Mouse (Mus musculus) CH12F3 (cell line): ENCODE results near the gene Ankrd66.
"Not testable (repeated sequence)": the region's sequence is repeated elsewhere in the genome, so short reads cannot be mapped to it uniquely, and the experiment has no call there.

ENCODE experiments used
- in situ Hi-C: fragments of 300-500 bp; cut with MboI; formaldehyde crosslinking; loops from 2 replicates; pipeline ENCODE4 v1.14.3; 2020; ENCODE audit warnings: low sequenced_read_pairs

Ankrd66 gene

GRCm38 (mm10) chr17:43538767-43539166, 4.7 kb downstream of the Ankrd66 start:
- in situ Hi-C loops = no loop called here

GRCm38 (mm10) chr17:43536841-43537240, 6.6 kb downstream of the Ankrd66 start:
- in situ Hi-C loops = not testable (repeated sequence)

- in situ Hi-C loops = no loop called here
These were observed 8.8 kb downstream of the Ankrd66 start for GRCm38 (mm10) chr17:43534362-43535222.

- in situ Hi-C loops = no loop called here
These were observed 12.2 kb downstream of the Ankrd66 start for GRCm38 (mm10) chr17:43531192-43531591.

DNA sequence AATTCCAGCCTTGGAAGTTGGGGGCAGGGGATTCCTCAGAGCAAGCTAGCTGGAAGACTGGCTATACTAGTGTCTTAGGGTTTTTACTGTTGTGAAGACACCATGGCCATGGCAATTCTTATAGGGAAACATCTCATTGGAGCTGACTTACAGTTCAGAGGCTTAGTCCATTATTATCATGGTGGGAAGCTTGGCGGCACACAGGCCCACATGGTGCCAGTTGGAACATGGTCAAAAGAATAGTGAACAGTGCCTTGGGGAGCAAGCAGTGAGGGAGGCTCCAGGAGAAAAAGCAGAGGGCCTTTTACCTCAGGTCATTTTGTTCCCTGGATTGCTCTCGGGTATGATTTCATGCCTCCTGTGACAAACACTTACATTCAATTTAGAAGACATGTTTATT, 12.9 kb downstream of the Ankrd66 start:
- in situ Hi-C loops = no loop called here

GRCm38 (mm10) chr17:43520166-43520565, 23.3 kb downstream of the Ankrd66 start:
- in situ Hi-C loops = no loop called here

DNA sequence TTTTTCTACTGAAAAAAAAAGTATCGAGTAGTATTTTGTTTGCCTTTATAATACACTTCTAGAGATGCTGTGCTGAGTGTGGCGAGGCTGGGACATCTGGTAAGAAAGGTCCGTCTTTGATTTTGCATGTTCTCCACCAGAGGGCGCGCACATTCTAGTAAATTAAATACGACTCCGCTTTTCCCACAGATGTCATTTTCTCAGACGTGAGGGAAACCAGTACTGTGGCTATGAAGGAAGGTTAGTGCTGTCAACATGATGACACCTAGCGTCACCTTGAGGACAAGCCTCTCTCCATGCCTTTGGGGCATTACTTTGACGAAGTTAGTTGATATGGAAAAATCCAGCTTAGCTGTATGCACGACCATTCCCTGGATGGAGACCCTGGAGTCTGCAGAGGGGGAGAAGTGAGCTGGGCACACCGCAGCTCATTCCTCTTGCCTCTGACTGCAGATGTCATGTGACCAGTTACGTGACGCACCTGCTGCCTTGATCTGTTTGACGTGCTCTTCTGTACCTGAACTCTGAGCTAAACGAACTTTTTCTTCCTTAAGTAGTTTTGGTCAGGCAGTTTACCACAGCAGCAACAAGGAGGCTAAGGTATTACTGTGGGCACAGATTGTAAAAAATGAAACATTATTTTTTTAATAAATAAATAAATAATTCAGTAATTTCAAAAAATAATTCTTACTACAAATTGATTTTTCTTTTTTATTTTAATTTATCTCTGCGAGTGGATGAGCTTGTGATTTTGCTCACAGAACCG, 24.6 kb downstream of the Ankrd66 start:
- in situ Hi-C loops = no loop called here

DNA sequence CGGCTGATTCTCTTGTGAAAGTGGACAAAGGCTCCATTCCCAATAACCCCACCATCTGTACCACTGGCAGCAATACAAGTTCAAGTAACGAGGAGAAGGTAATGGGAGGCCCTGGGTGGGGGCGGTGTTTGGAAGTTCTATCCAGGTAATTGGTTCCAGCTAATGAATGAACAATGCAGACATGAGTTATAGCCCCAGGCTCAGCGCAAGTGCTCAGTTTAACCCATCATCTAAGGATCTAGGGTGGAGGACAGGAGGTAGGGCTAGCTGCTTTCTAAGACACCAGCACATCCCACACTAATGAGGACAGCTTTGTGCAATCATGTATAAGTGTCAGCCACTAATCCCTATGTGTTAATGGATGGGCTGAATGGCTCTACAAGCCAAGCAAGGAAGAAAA, 32.7 kb downstream of the Ankrd66 start:
- in situ Hi-C loops = no loop called here

DNA sequence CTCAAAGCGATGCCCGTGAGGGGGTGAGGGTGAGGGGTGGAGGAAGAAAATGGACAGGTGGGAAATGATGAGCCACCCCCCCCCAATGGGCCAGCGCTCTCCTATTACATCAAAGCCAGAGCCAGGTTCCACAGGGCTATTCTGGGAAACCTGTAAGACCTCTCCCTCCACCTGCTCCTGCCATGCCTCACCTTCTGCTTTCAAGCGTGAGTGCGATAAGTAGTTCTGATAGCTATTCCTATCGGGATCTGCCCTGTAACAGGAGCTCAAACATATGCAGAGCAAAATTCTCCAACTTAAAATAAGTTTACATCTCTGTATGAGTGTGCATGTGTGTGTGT, 38.9 kb downstream of the Ankrd66 start:
- in situ Hi-C loops = no loop called here

- in situ Hi-C loops = no loop called here
These were observed 39.4 kb downstream of the Ankrd66 start for GRCm38 (mm10) chr17:43503861-43504593.

GRCm38 (mm10) chr17:43502592-43502991, 40.8 kb downstream of the Ankrd66 start, which contains the start of gene Mep1a:
Mep1a (minus strand) TSS chr17:43502812.
- in situ Hi-C loops = no loop called here

GRCm38 (mm10) chr17:43501631-43502030, 41.8 kb downstream of the Ankrd66 start:
- in situ Hi-C loops = no loop called here

- in situ Hi-C loops = no loop called here
These were observed 42.2 kb downstream of the Ankrd66 start for GRCm38 (mm10) chr17:43501223-43501622.

DNA sequence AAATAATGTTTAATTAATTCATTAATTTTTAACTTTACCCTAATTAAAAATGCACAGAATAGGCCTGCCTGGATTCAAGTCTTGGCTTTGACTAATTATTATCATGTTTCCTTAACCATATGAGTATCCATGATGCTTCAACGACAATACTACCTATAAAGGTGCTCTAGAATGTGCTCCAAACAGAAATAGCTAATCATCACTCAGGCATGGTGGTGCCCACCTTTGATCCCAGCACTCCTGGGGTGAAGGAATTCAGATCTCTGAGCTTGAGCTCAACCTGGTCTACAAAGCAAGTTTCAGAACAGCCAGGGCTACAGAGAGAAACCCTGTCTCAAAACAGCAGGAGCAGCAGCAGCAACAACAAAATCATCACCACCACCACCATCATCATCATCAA, 42.9 kb downstream of the Ankrd66 start:
- in situ Hi-C loops = no loop called here

- in situ Hi-C loops = no loop called here
These were observed 45.9 kb downstream of the Ankrd66 start for GRCm38 (mm10) chr17:43497521-43497920.

GRCm38 (mm10) chr17:43495502-43495901, 47.9 kb downstream of the Ankrd66 start:
- in situ Hi-C loops = no loop called here

- in situ Hi-C loops = not testable (repeated sequence)
These were observed 53.1 kb downstream of the Ankrd66 start for GRCm38 (mm10) chr17:43490371-43490770.

DNA sequence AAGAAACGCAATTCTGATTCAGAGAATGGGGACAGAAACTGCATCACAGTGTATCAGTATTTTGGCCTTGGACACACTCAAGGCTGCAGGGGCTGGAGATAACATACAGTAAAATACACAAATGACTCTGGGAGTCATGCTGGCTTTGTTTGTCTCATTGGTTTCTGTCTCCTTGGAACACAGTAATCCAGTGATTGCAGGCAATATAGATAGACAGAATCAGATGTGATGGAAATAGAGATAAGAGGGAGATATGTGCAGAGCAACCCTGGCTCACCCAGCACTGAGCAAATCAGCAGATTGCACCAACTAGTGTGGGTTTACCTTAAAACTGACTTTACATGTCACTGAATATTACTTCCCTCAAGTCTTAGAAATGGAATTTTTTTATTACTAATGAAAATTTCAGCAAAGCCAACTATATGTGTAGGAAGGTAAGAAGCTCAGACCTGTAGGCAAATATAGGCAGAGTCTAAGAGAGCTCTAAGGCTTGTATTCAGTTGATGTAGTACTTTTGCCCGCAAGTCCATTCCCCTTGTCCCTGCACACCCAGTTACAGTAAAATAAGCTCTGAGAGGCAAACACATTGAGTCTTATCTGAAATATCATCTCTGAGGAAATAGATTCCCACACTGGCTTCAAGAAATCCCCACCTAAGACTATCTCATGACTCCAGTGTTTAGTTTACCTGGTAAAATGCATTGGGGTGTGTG, 54.8 kb downstream of the Ankrd66 start:
- in situ Hi-C loops = no loop called here

GRCm38 (mm10) chr17:43485982-43486381, 57.5 kb downstream of the Ankrd66 start:
- in situ Hi-C loops = no loop called here
